8 mouse cellular contexts compared by ENCODE assay signal in the genomic region with DNA sequence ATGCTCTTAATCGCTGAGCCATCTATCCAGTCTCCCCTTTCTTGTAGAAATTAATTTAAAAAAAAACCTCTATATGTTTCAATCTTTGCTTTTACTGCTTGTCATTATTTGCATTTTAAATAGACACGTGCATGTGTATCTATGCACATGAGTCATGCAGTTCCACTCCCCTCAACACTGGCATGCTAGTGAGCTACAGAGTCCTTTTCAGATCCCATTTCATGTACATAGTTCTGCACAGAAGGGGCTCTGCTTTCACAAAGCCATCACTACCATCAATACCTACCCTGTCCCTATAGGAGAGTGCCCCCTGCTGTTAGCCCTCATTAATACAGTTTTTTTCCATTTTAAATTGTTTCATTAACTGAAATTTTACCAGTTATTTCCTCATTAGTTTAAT. TPM values are rescaled to one million over a fixed set of nuclear protein-coding genes. Genes with fewer than 3 reads are reported as not detected.
A peak's percentile ranks its signal among the peaks of the same experiment; 100 is the strongest.
DNase-seq lines count a peak whose midpoint lies in the region; ATAC-seq lines count a peak whose summit lies in the region.
"Had no signal": no experiment of that assay in that cellular context is flagged by ENCODE, and none has a peak within 500 bp of the region (broad histone marks: within the 10 kb centered on the region; RNA-seq: fewer than 3 reads in every experiment).

No protein-coding gene starts in this region.

- DNase-seq in kidney, postnatal 14 days, result no peak
- peak; percentile 21 for DNase-seq in ZHBTc4 (ENCODE audit: low read depth, low spot score)
- DNase-seq in lung, postnatal 10 days, result peak; percentile 20
- DNase-seq in Muller cell, postnatal 12 days (ENCODE audit: inconsistent ontology term), result no peak
- DNase-seq in layer of hippocampus, postnatal 10 days (ENCODE audit: low spot score in 2 of 2), result no peak

- no peaks in the 10 kb centered on the region for H3K36me3 ChIP-seq in kidney, embryonic 15.5 days
- H3K36me3 ChIP-seq: hindbrain, embryonic 15.5 days had no signal

- peak overlapping the region; percentile 66 for H3K27ac ChIP-seq in kidney, embryonic 15.5 days
- H3K27ac ChIP-seq: hindbrain, embryonic 15.5 days had no signal

- H3K4me3 ChIP-seq in kidney, embryonic 15.5 days (replicated peaks), result no peak overlapping the region
- H3K4me3 ChIP-seq: hindbrain, embryonic 15.5 days had no signal

- WGBS in kidney, embryonic 15.5 days, result 69% methylated on average over 2 of the region's 2 CpGs

- no peaks in the 10 kb centered on the region for H3K27me3 ChIP-seq in kidney, embryonic 15.5 days
- H3K27me3 ChIP-seq: hindbrain, embryonic 15.5 days had no signal

- no peak overlapping the region for H3K9ac ChIP-seq in kidney, embryonic 15.5 days
- H3K9ac ChIP-seq: hindbrain, embryonic 15.5 days had no signal

- no peaks in the 10 kb centered on the region for H3K9me3 ChIP-seq in kidney, embryonic 15.5 days (replicated peaks)
- H3K9me3 ChIP-seq: hindbrain, embryonic 15.5 days had no signal

- H3K4me2 ChIP-seq in kidney, embryonic 15.5 days, result no peak overlapping the region
- H3K4me2 ChIP-seq: hindbrain, embryonic 15.5 days had no signal

- H3K4me1 ChIP-seq in kidney, embryonic 15.5 days, result peaks cover 13% of the 10 kb centered on the region; the same call in 1 of the 2 replicates
- H3K4me1 ChIP-seq: hindbrain, embryonic 15.5 days had no signal

- no peak for ATAC-seq in kidney, embryonic 15.5 days (replicated peaks; ENCODE audit: low FRiP score)
- ATAC-seq in CD4-positive, CD25-positive, alpha-beta regulatory T cell, adult 4 months, result peak; percentile 72

RNA-seq across cellular contexts. Expression of a gene that starts 23.0 kb away (rescaled TPM):
- 0.14 and 0.19 TPM in 2 replicates for polyA plus RNA-seq in kidney, embryonic 15.5 days (2015; fragmentation: Nextera tagmentation; extraction: Ambion mirVana)
- polyA plus RNA-seq in CD4-positive, CD25-positive, alpha-beta regulatory T cell, adult 4 months (2017; shearing (Covaris generic)), result 100 to 1,000 TPM; 309 to 337 TPM
- under 1 TPM; 0.32 to 0.47 TPM for total RNA-seq in layer of hippocampus, postnatal 10 days (2021)
- polyA plus RNA-seq: hindbrain, embryonic 15.5 days had no signal

Comparison
In these comparisons a context has a peak if more than half of its experiments do, and no peak if none do; other contexts are left out.
1. DNase-seq: peak in ZHBTc4 (single experiment) and lung, postnatal 10 days (single experiment); none in kidney, postnatal 14 days (single experiment), Muller cell, postnatal 12 days (single experiment) and layer of hippocampus, postnatal 10 days (0 of 2).
2. RNA of a gene that starts 23.0 kb away (polyA plus RNA-seq): 309 to 337 TPM in CD4-positive, CD25-positive, alpha-beta regulatory T cell, adult 4 months; 0.14 to 0.19 TPM in kidney, embryonic 15.5 days; every median in the first group is over 100 times any median in the second.